Mouse (Mus musculus): ENCODE measurements around the gene Nid2. TPM values are rescaled to one million over a fixed set of nuclear protein-coding genes. Genes with fewer than 3 reads are reported as not detected.

The Nid2 gene
- total RNA-seq, 2 experiments from 2014 or later, result 0.23 TPM; not detected in 1

- ATAC-seq (replicated peaks; ENCODE audit: low FRiP score, low TSS enrichment, poor library complexity, severe bottlenecking), result no peak
Observed at GRCm38 (mm10) chr14:19774036-19774628, 23.1 kb downstream of the Nid2 start.

DNA sequence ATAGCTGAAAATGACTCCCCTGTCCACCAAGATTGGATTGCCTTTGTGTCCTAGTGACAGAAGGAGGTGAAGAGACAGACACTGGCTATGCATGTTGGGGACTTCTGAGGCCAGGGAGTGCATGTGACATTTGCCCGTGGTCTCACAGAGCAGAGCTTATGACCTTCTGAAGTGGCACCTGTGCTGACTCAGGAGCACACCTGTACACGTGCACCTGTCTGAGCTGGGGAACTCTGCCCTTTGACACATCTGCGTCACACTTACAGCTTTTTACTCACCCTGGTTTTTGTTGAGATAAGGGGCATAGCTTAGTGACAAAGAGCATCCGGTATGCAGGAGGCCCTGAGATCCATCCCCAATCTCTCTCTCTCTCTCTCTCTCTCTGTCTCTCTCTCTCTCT is 24.4 kb downstream of the Nid2 start:
- no peak for ATAC-seq (replicated peaks; ENCODE audit: low FRiP score, low TSS enrichment, poor library complexity, severe bottlenecking)

DNA sequence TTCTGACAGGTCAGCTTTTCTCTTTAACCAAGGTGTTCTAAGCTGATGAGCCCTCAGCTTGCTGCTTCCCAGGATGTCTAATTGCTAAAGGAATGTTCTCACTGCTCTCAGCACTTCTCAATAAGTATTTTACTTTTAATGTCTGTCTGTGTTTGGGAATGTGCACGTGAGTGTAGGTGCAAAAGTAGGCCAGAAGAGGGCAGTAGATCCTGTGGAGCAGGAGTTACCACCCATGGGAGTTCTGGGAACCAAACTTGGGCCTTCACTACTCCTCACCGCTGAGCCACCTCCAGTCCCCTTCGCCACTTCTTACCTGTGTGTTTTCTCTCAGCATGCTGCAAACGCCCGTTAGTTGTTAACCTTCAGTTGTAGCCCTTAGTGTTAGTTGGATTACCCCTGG is 25.1 kb downstream of the Nid2 start:
- no peak for ATAC-seq (replicated peaks; ENCODE audit: low FRiP score, low TSS enrichment, poor library complexity, severe bottlenecking)

GRCm38 (mm10) chr14:19776890-19777289 is 25.8 kb downstream of the Nid2 start:
- ATAC-seq (replicated peaks; ENCODE audit: low FRiP score, low TSS enrichment, poor library complexity, severe bottlenecking), result peak; percentile 57; the same call in 1 of the 2 replicates

- no peak for ATAC-seq (replicated peaks; ENCODE audit: low FRiP score, low TSS enrichment, poor library complexity, severe bottlenecking)
Observed at GRCm38 (mm10) chr14:19777365-19777764, 26.3 kb downstream of the Nid2 start.

- ATAC-seq (replicated peaks; ENCODE audit: low FRiP score, low TSS enrichment, poor library complexity, severe bottlenecking), result no peak
Observed at GRCm38 (mm10) chr14:19777945-19778344, 26.9 kb downstream of the Nid2 start.

DNA sequence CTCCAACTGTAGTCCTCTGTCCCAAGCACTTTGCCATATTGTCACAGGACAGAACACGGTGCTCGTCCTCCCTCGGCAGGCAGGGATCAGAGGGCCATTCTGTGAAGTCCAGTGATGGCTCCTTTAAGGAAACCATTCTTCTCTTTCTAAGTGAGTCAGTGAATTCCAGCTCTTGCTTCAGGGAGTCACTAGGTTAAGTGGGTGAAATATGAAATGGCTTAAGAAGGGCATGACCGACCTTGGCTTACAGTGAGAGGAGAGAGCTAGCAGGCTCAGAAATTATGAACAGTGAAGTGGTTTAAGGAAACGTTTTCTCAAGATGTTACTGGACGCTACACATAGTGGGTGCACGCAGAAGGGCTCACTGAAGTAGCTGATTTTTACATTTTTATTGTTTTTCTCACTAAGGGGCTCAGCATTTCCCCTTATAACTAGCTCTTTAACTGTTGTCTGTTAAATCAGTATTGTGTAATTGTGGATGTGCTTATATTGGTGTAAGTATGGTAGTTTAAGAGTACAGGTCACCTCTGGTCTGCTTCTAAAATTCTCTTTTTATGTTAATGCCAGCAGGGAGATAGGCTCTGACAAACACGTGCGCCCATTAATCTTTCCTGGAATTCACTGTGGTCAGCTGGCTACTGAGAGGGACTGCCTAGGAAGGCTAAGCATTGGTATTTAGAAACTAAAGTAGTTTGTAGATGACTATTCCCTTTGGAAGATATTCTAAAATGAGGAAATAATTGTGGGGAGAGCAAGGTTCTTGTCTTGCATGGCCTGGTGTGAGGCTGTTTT is 34.9 kb downstream of the Nid2 start:
- no peak for ATAC-seq (replicated peaks; ENCODE audit: low FRiP score, low TSS enrichment, poor library complexity, severe bottlenecking)

- ATAC-seq (replicated peaks; ENCODE audit: low FRiP score, low TSS enrichment, poor library complexity, severe bottlenecking), result no peak
Observed at GRCm38 (mm10) chr14:19788443-19788842, 37.4 kb downstream of the Nid2 start.

DNA sequence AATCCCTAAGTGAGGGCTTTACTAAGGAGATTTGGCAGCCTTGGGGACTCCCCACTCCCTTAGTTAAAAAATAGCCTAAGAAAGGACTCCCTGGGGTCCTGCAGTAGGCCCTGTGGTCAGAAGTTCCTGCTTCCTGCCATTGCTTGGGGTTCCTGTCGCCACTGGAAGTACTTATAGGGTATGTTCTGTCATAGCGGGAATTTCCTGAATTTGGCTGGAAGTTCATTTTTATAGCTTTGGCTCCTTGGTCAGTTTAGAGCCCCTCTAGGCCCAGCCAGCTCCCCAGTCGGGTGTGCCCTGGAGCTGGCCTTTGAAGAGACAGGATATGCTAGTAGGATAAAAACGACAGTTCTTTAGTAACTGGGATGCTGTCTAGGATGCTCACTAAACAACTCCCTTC is 43.8 kb downstream of the Nid2 start:
- ATAC-seq (replicated peaks; ENCODE audit: low FRiP score, low TSS enrichment, poor library complexity, severe bottlenecking), result no peak

DNA sequence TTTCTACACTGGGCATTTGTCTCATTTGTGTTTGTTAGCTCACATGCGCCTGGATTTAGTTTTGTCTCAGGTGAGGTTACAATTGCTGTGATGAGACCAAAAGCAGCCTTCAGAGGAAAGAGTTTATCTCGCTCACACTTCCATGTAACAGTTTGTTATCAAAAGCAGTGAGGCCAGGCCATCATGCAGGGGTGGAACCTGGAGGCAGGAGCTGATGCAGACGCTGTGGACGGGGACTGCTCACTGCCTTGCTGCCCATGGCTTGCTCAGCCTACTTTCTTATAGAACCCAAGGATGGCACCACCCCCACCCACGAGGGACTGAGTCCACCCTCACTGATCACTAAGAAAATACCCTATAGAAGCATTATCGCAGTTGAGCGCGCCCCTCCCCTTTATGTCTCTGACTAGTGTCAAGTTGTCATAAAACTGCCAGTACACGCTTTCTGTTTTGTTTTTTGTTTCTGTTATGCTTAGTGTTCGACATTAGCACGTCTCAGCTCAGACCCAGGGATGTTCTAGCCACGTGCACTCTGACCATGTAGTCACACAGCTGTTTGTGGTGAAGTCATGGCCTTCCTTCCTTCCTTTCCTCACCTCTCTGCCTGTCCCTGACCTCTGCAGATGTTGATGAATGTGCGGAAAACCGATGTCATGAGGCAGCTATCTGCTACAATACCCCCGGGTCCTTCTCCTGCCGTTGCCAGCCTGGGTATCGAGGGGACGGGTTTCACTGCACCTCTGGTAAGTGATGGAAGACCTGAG is 45.7 kb downstream of the Nid2 start:
- ATAC-seq (replicated peaks; ENCODE audit: low FRiP score, low TSS enrichment, poor library complexity, severe bottlenecking), result peak; percentile 46

- no peak for ATAC-seq (replicated peaks; ENCODE audit: low FRiP score, low TSS enrichment, poor library complexity, severe bottlenecking)
Observed at GRCm38 (mm10) chr14:19800485-19800884, 49.4 kb downstream of the Nid2 start.

DNA sequence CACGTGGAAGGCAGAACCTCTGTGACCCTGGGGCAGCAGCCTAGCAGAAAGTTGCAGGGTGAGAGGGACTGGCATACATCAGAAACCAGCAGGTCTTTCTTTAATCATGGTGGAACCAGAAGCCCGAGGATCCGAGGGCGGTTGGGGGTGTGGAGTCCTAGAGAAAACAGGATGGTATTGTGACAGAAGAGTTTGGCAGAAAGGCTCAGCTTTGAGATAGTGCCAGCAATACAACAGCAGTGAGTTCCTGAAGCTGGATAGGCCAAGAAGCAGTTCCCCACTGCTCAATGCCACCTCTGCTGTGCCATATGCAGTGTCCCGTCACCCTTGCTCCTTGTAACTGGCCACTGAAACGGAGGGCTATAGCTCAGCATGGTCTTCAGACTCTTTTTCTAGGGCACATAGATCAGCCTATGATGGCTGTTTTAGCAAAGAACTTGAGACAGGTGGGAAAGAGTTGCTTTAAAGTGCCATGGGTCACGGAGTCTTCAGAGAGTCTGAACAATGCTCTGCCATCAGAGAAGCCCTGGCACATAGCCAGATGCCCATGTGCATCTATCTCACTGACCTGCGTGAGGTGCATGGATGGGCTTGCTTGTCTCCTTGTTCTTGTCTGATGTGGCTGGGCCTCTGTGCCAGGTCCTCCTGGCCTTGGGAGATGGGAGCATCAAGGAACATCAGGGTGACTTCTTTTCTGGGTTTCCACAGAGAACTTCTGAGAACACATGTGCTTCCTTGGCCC is 50.6 kb downstream of the Nid2 start:
- ATAC-seq (replicated peaks; ENCODE audit: low FRiP score, low TSS enrichment, poor library complexity, severe bottlenecking), result no peak

DNA sequence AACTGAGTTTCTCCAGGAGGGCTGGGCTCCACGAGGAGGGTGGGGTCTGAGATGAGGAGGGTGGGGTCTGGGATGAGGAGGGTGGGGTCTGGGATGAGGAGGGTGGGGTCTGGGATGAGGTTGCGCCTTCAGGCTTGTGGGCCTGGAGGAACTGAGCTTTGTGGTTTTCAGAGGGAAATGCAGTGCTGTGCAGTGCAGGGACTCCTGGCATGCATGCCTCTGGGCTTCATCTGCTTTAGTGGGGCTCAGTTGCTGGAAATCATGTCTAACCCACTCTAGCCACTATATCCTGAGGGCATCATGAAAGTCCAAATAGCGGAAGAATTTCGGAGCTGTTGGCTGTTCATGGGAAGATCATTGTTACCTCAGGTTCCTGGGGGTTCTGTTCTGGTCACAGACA is 52.2 kb downstream of the Nid2 start:
- no peak for ATAC-seq (replicated peaks; ENCODE audit: low FRiP score, low TSS enrichment, poor library complexity, severe bottlenecking)

GRCm38 (mm10) chr14:19803623-19804022 is 52.6 kb downstream of the Nid2 start:
- peak; percentile 78 for ATAC-seq (replicated peaks; ENCODE audit: low FRiP score, low TSS enrichment, poor library complexity, severe bottlenecking)

DNA sequence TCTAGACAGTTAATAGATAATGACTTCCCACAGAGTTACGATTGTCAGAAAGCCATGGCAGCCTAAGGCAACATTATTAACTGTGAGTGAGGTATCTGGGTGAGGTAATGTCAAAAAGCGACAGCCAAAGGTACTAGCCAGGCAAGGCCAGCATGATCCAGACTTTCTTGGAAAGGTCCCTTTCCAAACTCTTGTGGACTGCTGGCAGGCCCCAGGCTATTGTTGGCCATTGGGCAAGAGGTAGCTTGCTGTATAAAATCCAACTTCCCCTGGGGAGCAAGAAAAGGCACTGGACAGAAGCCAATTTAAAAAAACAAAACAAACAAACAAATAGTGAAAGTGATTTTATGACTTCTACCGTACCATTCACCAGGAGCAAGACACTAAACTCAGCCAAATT is 56.3 kb downstream of the Nid2 start:
- no peak for ATAC-seq (replicated peaks; ENCODE audit: low FRiP score, low TSS enrichment, poor library complexity, severe bottlenecking)

- no peak for ATAC-seq (replicated peaks; ENCODE audit: low FRiP score, low TSS enrichment, poor library complexity, severe bottlenecking)
Observed at GRCm38 (mm10) chr14:19807858-19808257, 56.8 kb downstream of the Nid2 start.

- no peak for ATAC-seq (replicated peaks; ENCODE audit: low FRiP score, low TSS enrichment, poor library complexity, severe bottlenecking)
Observed at GRCm38 (mm10) chr14:19809934-19810333, 58.9 kb downstream of the Nid2 start.

GRCm38 (mm10) chr14:19813061-19813460 is 62.0 kb downstream of the Nid2 start:
- no peak for ATAC-seq (replicated peaks; ENCODE audit: low FRiP score, low TSS enrichment, poor library complexity, severe bottlenecking)

DNA sequence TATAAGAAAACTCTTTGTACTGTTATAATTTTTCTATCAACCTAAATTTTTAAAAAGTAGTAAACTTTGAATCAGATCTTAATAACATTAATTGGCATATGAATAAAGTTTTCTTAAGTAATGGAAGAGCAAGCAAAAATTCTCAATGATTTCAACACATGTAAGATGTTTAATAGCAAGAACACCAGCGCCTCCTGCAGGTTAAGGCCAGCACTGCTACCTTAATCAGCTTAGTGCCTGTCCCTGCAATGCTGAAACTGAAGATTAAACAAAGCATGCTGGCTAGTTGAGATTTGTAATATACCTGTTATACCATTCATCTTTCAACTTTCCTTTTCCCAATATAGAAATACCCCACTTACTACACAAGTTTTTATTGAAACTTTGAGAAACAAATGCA is 66.9 kb downstream of the Nid2 start:
- ATAC-seq (replicated peaks; ENCODE audit: low FRiP score, low TSS enrichment, poor library complexity, severe bottlenecking), result 0 out of 2 replicates have a peak, but pooled peaks have one; percentile 71

GRCm38 (mm10) chr14:19821686-19822085 is 70.6 kb downstream of the Nid2 start:
- ATAC-seq (replicated peaks; ENCODE audit: low FRiP score, low TSS enrichment, poor library complexity, severe bottlenecking), result no peak

All from megakaryocyte-erythroid progenitor cell, adult 5-6 weeks (primary cell).